Mouse (Mus musculus): ENCODE data around the gene Naalad2.

- TF ChIP-seq CTCF (IDR thresholded peaks at IDR 0.05; ENCODE audit: low read depth) (no peak), EP300 (IDR thresholded peaks at IDR 0.05; ENCODE audit: low read depth) (no peak)
These were observed 126.0 kb downstream of the Naalad2 start for GRCm38 (mm10) chr9:18276844-18277243.
